Mouse (Mus musculus): ENCODE results near the gene Grn. TPM values are rescaled to one million over a fixed set of nuclear protein-coding genes. Genes with fewer than 3 reads are reported as not detected.
"Not testable (repeated sequence)": the region's sequence is repeated elsewhere in the genome, so short reads cannot be mapped to it uniquely, and the experiment has no call there.

Grn gene
- 55.8 and 58.1 TPM in 2 replicates for polyA plus RNA-seq (2016; fragmentation: Nextera tagmentation; extraction: Ambion mirVana)

DNA sequence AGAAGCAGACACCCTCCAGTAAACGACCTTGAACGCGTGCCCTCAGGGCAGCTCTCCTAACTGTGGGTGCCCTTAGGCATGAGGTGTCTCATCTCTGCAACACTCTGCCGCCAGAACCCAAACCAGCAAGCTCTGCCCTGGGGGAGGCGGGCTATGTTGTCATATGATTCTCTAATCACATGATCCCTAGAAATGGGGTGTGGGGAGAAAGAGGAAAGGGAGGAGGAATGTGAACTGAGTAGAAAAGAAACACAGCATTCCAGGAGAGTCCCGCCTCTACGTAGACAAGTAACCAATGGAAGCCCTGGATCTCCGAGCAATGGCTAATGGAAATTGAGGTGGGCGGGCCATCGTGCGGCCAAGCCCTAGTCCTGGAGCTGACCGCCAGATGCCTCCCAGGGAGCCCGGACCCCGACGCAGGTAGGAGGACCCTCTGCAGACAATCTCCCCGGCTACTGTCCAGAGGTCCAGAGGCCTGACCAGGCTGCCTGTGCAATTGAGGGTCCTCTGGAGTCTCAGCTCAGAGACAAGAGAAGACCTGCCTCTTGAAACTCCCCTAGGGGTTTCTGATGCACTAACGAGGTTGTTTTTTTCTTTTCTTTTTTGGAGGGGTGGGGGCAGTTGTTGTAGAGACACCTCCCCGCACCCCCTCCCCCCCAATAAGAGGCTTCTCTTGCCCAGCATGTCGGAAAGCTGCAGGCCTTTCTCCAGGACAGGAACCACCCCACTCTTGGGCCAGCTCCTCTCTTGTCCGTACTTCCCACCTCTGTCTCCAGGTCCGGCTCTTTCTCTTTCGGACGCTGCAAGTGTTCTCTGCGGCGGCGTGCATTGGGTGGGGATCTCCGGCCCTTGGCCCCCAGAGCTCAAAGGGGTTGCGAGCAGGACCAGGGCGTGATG lies at the start of gene Grn:
Grn (plus strand) TSS at position 195 of the 897 bp plus-strand sequence.
- peaks cover 25% of the 10 kb centered on the region for H3K27me3 ChIP-seq (replicated peaks)
- peak within 1 kb of the TSS; percentile 89 for H3K4me2 ChIP-seq
- WGBS (ENCODE audit: insufficient replicate concordance), result 1% methylated on average over 29 of the region's 29 CpGs
- peak; percentile 88 for ATAC-seq
- H3K9ac ChIP-seq, result peak within 1 kb of the TSS; percentile 70
- H3K4me3 ChIP-seq, result peak within 1 kb of the TSS; percentile 71
- peaks cover 8% of the 10 kb centered on the region; the same call in 1 of the 2 replicates for H3K36me3 ChIP-seq
- no peaks in the 10 kb centered on the region for H3K9me3 ChIP-seq (replicated peaks)
- peak within 1 kb of the TSS; percentile 84 for H3K27ac ChIP-seq
- H3K4me1 ChIP-seq, result peaks cover 41% of the 10 kb centered on the region

DNA sequence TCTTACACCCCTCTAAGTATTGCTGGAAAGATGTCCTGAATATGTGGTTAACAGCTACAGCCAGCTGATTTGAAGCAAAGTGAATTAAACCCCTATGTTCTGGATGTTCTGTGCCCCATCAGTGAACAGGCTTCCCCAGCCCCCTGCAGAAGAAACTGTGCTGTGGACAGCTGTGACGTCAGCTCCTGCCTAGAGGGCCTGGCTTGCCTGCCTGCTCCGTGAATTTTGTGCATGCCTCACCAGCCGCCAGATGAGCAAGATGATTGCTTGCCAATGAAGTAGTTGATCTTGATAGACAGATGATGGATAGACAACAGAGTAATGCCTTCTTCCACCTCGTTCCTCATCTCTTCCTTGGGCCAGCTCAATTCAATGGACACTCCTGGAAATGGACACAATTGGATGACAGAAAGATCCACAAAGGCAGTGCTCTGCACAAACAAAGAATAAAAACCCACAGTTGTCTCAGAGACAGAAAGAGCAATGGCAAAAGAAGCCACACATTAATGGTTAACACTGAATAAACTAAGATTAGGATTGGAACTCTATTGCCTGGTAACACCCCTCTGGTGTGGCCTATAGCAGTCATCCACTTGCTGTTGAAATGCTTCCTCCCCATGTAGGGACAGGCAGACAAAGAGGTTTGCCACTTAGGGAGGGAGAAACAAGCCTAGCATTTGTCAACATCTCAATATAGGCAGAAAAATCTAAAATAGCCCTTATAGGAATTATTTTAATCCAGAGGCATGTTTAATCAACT lies 48.6 kb upstream of the Grn start:
- WGBS (ENCODE audit: insufficient replicate concordance), result 38% methylated on average over 4 of the region's 4 CpGs
- no peak for ATAC-seq
- no peak overlapping the region; the same call in 1 of the 2 replicates for H3K9ac ChIP-seq
- H3K4me2 ChIP-seq, result no peak overlapping the region
- peaks cover 70% of the 10 kb centered on the region for H3K4me1 ChIP-seq
- no peak overlapping the region for H3K4me3 ChIP-seq
- peaks cover 23% of the 10 kb centered on the region for H3K27me3 ChIP-seq (replicated peaks)
- peaks cover 9% of the 10 kb centered on the region for H3K9me3 ChIP-seq (replicated peaks)
- peaks cover 8% of the 10 kb centered on the region; the same call in 1 of the 2 replicates for H3K36me3 ChIP-seq
- peak overlapping the region; percentile 39 for H3K27ac ChIP-seq

DNA sequence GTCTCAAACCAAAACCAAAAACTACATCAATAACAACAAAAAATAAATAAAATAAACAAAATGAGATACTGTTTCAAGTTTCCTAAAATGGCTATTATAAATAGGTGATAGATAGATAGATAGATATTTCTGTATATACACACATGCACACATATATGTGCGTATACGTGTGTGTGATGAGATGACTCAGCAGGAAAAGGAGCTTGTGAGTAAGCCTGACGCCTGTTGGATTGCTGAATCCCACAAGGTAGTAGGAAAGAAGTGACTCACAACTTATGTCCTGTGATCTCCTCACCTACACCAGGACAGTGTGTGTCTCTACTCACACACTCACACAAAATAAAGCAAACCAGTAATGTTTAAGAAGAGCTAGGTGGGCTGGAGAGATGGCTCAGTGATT lies 47.3 kb upstream of the Grn start:
- Histone ChIP-seq H3K27me3 (replicated peaks) (peaks cover 34% of the 10 kb centered on the region), H3K27ac (peak overlapping the region; percentile 37; the same call in 1 of the 2 replicates), H3K36me3 (peaks cover 8% of the 10 kb centered on the region; the same call in 1 of the 2 replicates), H3K4me2 (no peak overlapping the region), H3K9me3 (replicated peaks) (peaks cover 9% of the 10 kb centered on the region), H3K9ac (peak overlapping the region; percentile 47; the same call in 1 of the 2 replicates), H3K4me1 (peaks cover 60% of the 10 kb centered on the region), H3K4me3 (no peak overlapping the region)
- 55% methylated on average over 3 of the region's 3 CpGs for WGBS (ENCODE audit: insufficient replicate concordance)
- ATAC-seq, result no peak

DNA sequence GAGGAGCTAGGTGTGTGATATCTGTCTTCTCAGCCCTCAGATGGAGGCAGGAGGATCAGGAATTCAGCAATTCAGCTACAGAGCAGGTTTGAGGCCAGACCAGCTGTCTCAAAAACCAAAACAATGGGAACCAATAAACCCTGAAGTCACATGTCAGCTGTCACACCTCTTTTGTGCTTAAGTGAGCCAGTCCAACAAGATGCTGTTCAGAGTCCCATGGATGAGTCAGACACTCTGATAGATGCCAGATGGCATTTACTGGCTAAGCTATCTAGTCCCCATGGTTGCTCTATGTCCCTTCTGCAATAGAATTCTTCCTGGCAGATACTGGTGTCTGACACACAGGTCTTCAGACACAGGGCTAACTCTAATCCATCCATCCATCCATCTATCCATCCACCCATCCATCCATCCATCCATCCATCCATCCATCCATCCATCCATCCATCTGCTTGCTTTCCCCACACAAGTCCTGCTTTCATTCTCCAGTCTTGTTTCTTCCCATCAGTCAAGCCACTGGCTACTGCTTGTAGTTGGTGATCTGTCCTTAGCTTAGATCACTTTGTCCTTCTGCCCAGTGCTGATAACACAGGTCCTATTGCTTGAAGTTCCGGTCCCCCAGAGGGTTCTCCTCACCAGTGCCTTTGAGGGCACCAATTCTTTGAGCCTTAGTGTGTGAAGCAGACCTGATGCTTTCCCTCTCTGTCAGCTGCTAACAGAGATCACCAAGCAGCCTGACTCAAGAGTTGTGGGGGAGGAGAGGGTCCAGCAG lies 46.6 kb upstream of the Grn start:
- peak overlapping the region; percentile 47 for H3K9ac ChIP-seq
- H3K9me3 ChIP-seq (replicated peaks), result peaks cover 8% of the 10 kb centered on the region
- peak overlapping the region; percentile 14; the same call in 1 of the 2 replicates for H3K4me2 ChIP-seq
- H3K4me3 ChIP-seq, result no peak overlapping the region
- peak; percentile 70 for ATAC-seq
- peaks cover 35% of the 10 kb centered on the region for H3K27me3 ChIP-seq (replicated peaks)
- H3K27ac ChIP-seq, result peak overlapping the region; percentile 53; the same call in 1 of the 2 replicates
- peaks cover 8% of the 10 kb centered on the region; the same call in 1 of the 2 replicates for H3K36me3 ChIP-seq
- H3K4me1 ChIP-seq, result peaks cover 57% of the 10 kb centered on the region
- 42% methylated on average over 1 of the region's 1 CpGs for WGBS (ENCODE audit: insufficient replicate concordance)

DNA sequence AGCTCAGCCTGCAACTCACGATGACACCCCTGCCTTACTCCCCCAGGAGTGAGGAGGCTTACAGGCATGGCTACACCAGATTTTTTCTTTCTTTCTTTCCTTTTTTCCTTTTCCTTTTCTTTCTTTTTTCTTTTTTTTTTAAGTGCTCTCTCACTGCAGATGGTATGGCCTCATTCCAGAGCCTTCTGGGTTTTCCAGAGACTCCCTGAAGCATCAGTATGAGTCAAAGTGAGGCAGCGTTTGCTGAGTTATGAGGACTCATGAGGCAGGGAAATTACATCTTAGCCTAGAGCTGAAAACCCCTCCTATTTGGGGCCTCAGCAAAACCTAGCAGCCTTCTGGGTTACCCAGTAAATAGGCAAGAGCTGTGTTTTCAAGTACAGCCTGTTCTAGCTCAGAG lies 45.7 kb upstream of the Grn start:
- Histone ChIP-seq H3K4me3 (no peak overlapping the region), H3K27ac (no peak overlapping the region), H3K9ac (peak overlapping the region; percentile 47; the same call in 1 of the 2 replicates), H3K36me3 (0 out of 2 replicates have a peak, but pooled peaks cover under 1% of the 10 kb centered on the region), H3K27me3 (replicated peaks) (peaks cover 38% of the 10 kb centered on the region), H3K9me3 (replicated peaks) (no peaks in the 10 kb centered on the region; the same call in 1 of the 2 replicates), H3K4me1 (peaks cover 57% of the 10 kb centered on the region), H3K4me2 (no peak overlapping the region)
- WGBS (ENCODE audit: insufficient replicate concordance), result 55% methylated on average over 2 of the region's 2 CpGs
- ATAC-seq, result no peak

DNA sequence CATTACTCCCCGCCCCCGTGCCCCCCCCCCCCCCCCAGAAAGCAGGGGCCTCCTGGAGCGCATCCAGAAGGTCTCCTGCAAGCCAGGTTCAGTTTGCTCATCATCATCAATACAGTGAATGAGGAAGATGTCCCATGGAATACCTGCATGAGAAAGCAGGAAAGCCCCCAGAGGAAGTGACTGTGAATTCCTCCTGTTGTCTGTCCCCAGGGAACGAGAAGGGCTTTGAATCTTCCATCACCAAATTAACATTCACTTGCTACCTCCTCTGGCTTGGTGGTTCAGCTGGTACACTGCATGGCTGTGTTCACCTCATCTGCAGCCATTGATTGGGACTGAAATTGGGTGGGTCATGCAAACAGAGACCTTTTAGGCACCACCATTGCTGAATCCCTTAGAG lies 45.0 kb upstream of the Grn start:
- Histone ChIP-seq H3K27ac (no peak overlapping the region), H3K4me1 (peaks cover 56% of the 10 kb centered on the region), H3K9me3 (replicated peaks) (no peaks in the 10 kb centered on the region), H3K4me2 (no peak overlapping the region), H3K4me3 (no peak overlapping the region), H3K36me3 (no peaks in the 10 kb centered on the region), H3K27me3 (replicated peaks) (peaks cover 41% of the 10 kb centered on the region), H3K9ac (no peak overlapping the region)
- WGBS (ENCODE audit: insufficient replicate concordance), result 27% methylated on average over 4 of the region's 4 CpGs
- no peak for ATAC-seq

DNA sequence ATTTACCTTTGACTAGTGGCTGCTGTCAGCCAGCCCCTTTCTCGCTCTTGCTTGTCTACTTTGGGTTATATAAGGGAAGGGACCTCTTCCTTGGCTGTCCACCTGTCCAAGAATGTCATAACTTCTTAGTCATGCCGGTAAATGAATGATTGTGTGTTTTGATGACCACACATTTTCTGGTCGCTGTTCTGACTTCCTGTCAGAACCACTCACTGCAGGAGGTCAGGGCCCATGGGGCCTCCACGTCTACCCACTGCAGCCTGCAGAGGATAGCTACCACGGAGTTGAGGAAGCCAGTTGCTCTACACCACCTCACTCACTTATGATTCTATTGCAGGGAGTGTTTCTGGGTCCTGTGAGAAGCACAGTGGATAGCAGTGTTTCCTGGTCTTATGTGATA lies 44.0 kb upstream of the Grn start:
- 40% methylated on average over 5 of the region's 5 CpGs for WGBS (ENCODE audit: insufficient replicate concordance)
- H3K27ac ChIP-seq, result no peak overlapping the region
- H3K9me3 ChIP-seq (replicated peaks), result no peaks in the 10 kb centered on the region
- no peaks in the 10 kb centered on the region for H3K36me3 ChIP-seq
- H3K4me1 ChIP-seq, result peaks cover 46% of the 10 kb centered on the region
- 0 out of 2 replicates have a peak overlapping the region, but pooled peaks have one; percentile 14 for H3K9ac ChIP-seq
- peaks cover 50% of the 10 kb centered on the region for H3K27me3 ChIP-seq (replicated peaks)
- H3K4me3 ChIP-seq, result no peak overlapping the region
- no peak overlapping the region for H3K4me2 ChIP-seq
- no peak for ATAC-seq

DNA sequence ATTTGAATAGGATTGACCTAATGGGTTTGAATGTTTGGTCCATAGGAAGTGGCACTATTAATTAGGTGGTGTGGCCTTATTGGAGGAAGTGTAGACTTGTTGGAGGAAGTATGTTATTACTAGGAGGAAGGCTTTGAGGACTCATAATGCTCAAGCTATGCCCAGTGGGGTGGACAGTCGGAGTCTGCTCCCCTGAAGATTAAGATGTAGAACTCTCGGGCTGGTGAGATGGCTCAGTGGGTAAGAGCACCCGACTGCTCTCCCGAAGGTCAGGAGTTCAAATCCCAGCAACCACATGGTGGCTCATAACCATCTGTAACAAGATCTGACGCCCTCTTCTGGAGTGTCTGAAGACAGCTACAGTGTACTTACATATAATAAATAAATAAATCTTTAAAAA lies 40.7 kb upstream of the Grn start:
- H3K9ac ChIP-seq; H3K36me3 ChIP-seq; H3K27ac ChIP-seq; H3K9me3 ChIP-seq (replicated peaks); ATAC-seq; H3K4me2 ChIP-seq; H3K4me3 ChIP-seq: not testable (repeated sequence)
- Histone ChIP-seq H3K27me3 (replicated peaks) (peaks cover 76% of the 10 kb centered on the region), H3K4me1 (peaks cover 33% of the 10 kb centered on the region)
- 62% methylated on average over 4 of the region's 5 CpGs for WGBS (ENCODE audit: insufficient replicate concordance)

DNA sequence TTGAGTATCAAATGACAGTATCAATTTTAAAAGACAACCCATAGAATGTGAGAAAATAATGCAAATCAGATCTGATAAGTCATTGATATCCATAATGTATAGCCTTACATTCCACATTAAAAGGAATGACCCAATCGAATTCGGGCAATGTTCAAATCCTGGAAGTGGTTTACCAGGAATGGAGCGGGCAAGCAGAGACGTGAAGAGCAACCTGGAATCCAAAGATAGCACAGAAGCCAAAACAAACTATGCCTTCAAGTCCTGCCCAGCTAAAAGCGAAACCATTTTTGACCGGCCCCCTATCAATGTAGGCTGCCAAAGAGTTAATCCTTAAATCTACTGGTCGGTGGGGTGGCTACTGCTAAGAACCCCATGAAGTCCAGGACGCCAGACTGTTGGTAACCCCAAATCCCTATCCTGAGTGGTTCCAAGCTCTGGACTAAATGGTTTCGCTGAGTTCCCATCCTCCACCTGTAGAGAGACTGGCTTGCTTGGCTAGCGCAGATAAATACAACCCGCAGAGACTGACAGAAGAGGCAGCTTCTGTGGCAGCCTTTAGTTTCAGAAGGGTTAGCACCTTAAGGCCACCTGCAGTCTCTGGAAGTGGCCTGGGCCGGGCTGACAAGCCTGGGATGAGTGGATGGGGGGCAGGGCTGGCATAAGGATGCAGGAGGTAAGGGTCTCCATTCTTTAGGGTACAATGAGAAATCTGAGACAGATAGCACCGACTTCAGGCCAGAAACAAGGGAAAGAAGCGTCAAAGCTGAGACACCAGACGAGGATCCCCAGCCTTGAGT lies 37.5 kb upstream of the Grn start:
- 15% methylated on average over 15 of the region's 15 CpGs for WGBS (ENCODE audit: insufficient replicate concordance)
- peak; percentile 17; the same call in 1 of the 2 replicates for ATAC-seq
- peaks cover 28% of the 10 kb centered on the region for H3K4me1 ChIP-seq
- peak overlapping the region; percentile 48 for H3K4me3 ChIP-seq
- H3K27ac ChIP-seq, result no peak overlapping the region
- peaks cover 83% of the 10 kb centered on the region for H3K27me3 ChIP-seq (replicated peaks)
- H3K9ac ChIP-seq, result peak overlapping the region; percentile 24
- no peaks in the 10 kb centered on the region for H3K36me3 ChIP-seq
- H3K9me3 ChIP-seq (replicated peaks), result no peaks in the 10 kb centered on the region
- peak overlapping the region; percentile 78 for H3K4me2 ChIP-seq

DNA sequence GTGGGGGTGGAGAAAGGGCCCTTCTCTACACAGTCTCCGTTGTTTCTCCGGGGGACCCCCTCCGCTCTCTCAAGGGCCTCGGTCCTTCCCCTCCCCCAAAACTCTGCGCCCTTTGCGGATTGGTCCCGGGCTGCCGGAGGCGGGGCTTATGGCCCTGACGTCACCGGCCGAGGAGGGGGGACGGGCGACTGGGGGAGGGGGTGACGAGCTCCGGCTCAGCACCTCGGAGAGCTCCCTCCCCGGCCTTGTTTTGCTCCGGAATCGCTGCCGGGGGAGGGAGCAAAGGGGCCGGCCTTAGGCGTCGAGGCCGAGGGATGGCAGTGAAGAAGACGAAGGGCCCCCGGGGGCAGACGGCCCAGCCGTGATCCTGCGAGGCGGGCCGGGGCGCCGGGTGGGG lies 36.9 kb upstream of the Grn start, which contains the start of gene Rundc3a:
Rundc3a (plus strand) TSS at position 166 of the 397 bp plus-strand sequence.
- Histone ChIP-seq H3K4me2 (peak within 1 kb of the TSS; percentile 78), H3K27me3 (replicated peaks) (peaks cover 86% of the 10 kb centered on the region), H3K9ac (peak within 1 kb of the TSS; percentile 24), H3K9me3 (replicated peaks) (no peaks in the 10 kb centered on the region), H3K4me1 (peaks cover 28% of the 10 kb centered on the region), H3K36me3 (no peaks in the 10 kb centered on the region), H3K4me3 (peak within 1 kb of the TSS; percentile 48), H3K27ac (no peak within 1 kb of the TSS)
- peak; percentile 56 for ATAC-seq
- under 1% methylated on average over 32 of the region's 34 CpGs for WGBS (ENCODE audit: insufficient replicate concordance)

Data from liver, embryonic 12.5 days (tissue).